Mouse (Mus musculus): Measurements from ENCODE around the gene Dip2c. TPM values are rescaled to one million over a fixed set of nuclear protein-coding genes. Genes with fewer than 3 reads are reported as not detected.

Dip2c gene
- total and polyA plus RNA-seq, 3 experiments: not detected

- Histone ChIP-seq H3K27ac (ENCODE audit: control insufficient read depth, low read depth, low read length) (no peak overlapping the region), H3K9ac (ENCODE audit: control insufficient read depth, low read depth, low read length, poor library complexity, severe bottlenecking) (no peak overlapping the region)
Observed at GRCm38 (mm10) chr13:9276856-9277620, 710 bp downstream of the Dip2c start.

GRCm38 (mm10) chr13:9277621-9277960 lies 1.3 kb downstream of the Dip2c start:
- Histone ChIP-seq H3K36me3 (ENCODE audit: control insufficient read depth in 1 of 2, insufficient read depth in 2 of 2, low read length in 2 of 2) (no peaks in the 10 kb centered on the region), H3K27ac (ENCODE audit: control insufficient read depth, low read depth, low read length) (no peak overlapping the region), H3K79me2 (ENCODE audit: control insufficient read depth, insufficient read depth, low read length, poor library complexity) (no peaks in the 10 kb centered on the region), H3K27me3 (ENCODE audit: control insufficient read depth in 1 of 2, insufficient read depth in 2 of 2, low read length in 2 of 2) (peaks cover 0 to 1% of the 10 kb centered on the region in 2 experiments; a peak in 3 of 4 replicates), H3K9me3 (replicated peaks; ENCODE audit: insufficient read depth, low read length) (no peaks in the 10 kb centered on the region), H3K9ac (ENCODE audit: control insufficient read depth, low read depth, low read length, poor library complexity, severe bottlenecking) (no peak overlapping the region), H3K4me3 (ENCODE audit: control insufficient read depth in 1 of 2, insufficient read depth in 1 of 2, low read depth in 2 of 2, low read length in 2 of 2) (no peak overlapping the region), H3K4me1 (ENCODE audit: control insufficient read depth in 1 of 2, insufficient read depth in 2 of 2, low read length in 2 of 2) (no peaks in the 10 kb centered on the region)
- no peak for DNase-seq (ENCODE audit: low read depth, low spot score)
- no peak for TF ChIP-seq JUND (IDR thresholded peaks at IDR 0.05; ENCODE audit: low read depth, low read length)
- no peak for TF ChIP-seq ZNF384 (IDR thresholded peaks at IDR 0.05; ENCODE audit: low read depth, low read length)
- TF ChIP-seq SIN3A (IDR thresholded peaks at IDR 0.05; ENCODE audit: low read length): no peak
- no peak for TF ChIP-seq MYB (IDR thresholded peaks at IDR 0.05; ENCODE audit: low read depth, low read length)
- TF ChIP-seq EP300 (IDR thresholded peaks at IDR 0.05; ENCODE audit: low read depth in 1 of 2, low read length in 2 of 2): no peak
- TF ChIP-seq MYC (IDR thresholded peaks at IDR 0.05; ENCODE audit: low read depth, low read length): no peak
- TF ChIP-seq BHLHE40 (IDR thresholded peaks at IDR 0.05; ENCODE audit: borderline replicate concordance, low read depth, low read length): no peak
- TF ChIP-seq TAL1 (IDR thresholded peaks at IDR 0.05; ENCODE audit: low read length): no peak
- TF ChIP-seq POLR2AphosphoS5 (IDR thresholded peaks at IDR 0.05; ENCODE audit: borderline replicate concordance, low read depth, low read length): no peak
- TF ChIP-seq MEF2A (IDR thresholded peaks at IDR 0.05; ENCODE audit: extremely low read depth, insufficient replicate concordance, low read depth, low read length, poor library complexity, severe bottlenecking): no peak
- no peak for TF ChIP-seq POLR2AphosphoS2 (IDR thresholded peaks at IDR 0.05; ENCODE audit: low read length)
- TF ChIP-seq USF1 (IDR thresholded peaks at IDR 0.05; ENCODE audit: low read depth, low read length): no peak
- TF ChIP-seq GATA1 (IDR thresholded peaks at IDR 0.05; ENCODE audit: low read depth, low read length): no peak
- TF ChIP-seq ELF1 (IDR thresholded peaks at IDR 0.05; ENCODE audit: low read depth, low read length): no peak
- TF ChIP-seq RCOR1 (IDR thresholded peaks at IDR 0.05; ENCODE audit: low read depth, low read length): no peak
- no peak for TF ChIP-seq MAX (IDR thresholded peaks at IDR 0.05; ENCODE audit: low read length)

More at GRCm38 (mm10) chr13:9276856-9277620, 710 bp downstream of the Dip2c start:
- H3K27me3 ChIP-seq (ENCODE audit: control insufficient read depth in 1 of 2, insufficient read depth in 2 of 2, low read length in 2 of 2): peaks cover 0 to 1% of the 10 kb centered on the region in 2 experiments; a peak in 3 of 4 replicates
- no peaks in the 10 kb centered on the region for H3K4me1 ChIP-seq (ENCODE audit: control insufficient read depth in 1 of 2, insufficient read depth in 2 of 2, low read length in 2 of 2)
- no peak overlapping the region for H3K4me3 ChIP-seq (ENCODE audit: control insufficient read depth in 1 of 2, insufficient read depth in 1 of 2, low read depth in 2 of 2, low read length in 2 of 2)
- H3K9me3 ChIP-seq (replicated peaks; ENCODE audit: insufficient read depth, low read length): no peaks in the 10 kb centered on the region
- no peak for DNase-seq (ENCODE audit: low read depth, low spot score)
- no peaks in the 10 kb centered on the region for H3K79me2 ChIP-seq (ENCODE audit: control insufficient read depth, insufficient read depth, low read length, poor library complexity)
- no peaks in the 10 kb centered on the region for H3K36me3 ChIP-seq (ENCODE audit: control insufficient read depth in 1 of 2, insufficient read depth in 2 of 2, low read length in 2 of 2)
- TF ChIP-seq USF1 (IDR thresholded peaks at IDR 0.05; ENCODE audit: low read depth, low read length) (no peak), USF2 (IDR thresholded peaks at IDR 0.05; ENCODE audit: borderline replicate concordance in 1 of 2, insufficient read depth in 1 of 2, low read depth in 1 of 2, low read length in 2 of 2) (no peak), MXI1 (IDR thresholded peaks at IDR 0.05; ENCODE audit: low read depth, low read length) (no peak), GATA1 (IDR thresholded peaks at IDR 0.05; ENCODE audit: low read depth, low read length) (no peak), KAT2A (conservative IDR thresholded peaks at IDR 0.05; ENCODE audit: low read depth, low read length) (no peak), POLR2A (IDR thresholded peaks at IDR 0.05; ENCODE audit: control insufficient read depth in 1 of 2, insufficient read depth in 1 of 2, low read depth in 1 of 2, low read length in 2 of 2, poor library complexity in 1 of 2) (no peak), ELF1 (IDR thresholded peaks at IDR 0.05; ENCODE audit: low read depth, low read length) (no peak), HCFC1 (IDR thresholded peaks at IDR 0.05; ENCODE audit: low read depth, low read length) (no peak), MAFK (IDR thresholded peaks at IDR 0.05; ENCODE audit: borderline replicate concordance, low read depth, low read length) (no peak), JUND (IDR thresholded peaks at IDR 0.05; ENCODE audit: low read depth, low read length) (no peak), NRF1 (IDR thresholded peaks at IDR 0.05; ENCODE audit: insufficient read depth, low read depth, low read length, poor library complexity, severe bottlenecking) (no peak)
